Mouse (Mus musculus): ENCODE data around the gene Rin1.

- TF ChIP-seq CTCF (IDR thresholded peaks at IDR 0.05; ENCODE audit: borderline replicate concordance, insufficient read depth, low read depth, low read length), result no peak
- TF ChIP-seq POLR2A (IDR thresholded peaks at IDR 0.05; ENCODE audit: borderline replicate concordance, insufficient read depth, low read length), result no peak
These were observed 28.9 kb upstream of the Rin1 start for GRCm38 (mm10) chr19:5021416-5021815.
